Mouse (Mus musculus) E14TG2a.4 (cell line): ENCODE data around the gene Cnot10.

ENCODE experiments used
- CTCF ChIP-seq: conservative IDR thresholded peaks from 2 replicates; pipeline ENCODE4 v1.5.1; 2014; ENCODE audit warnings: low read length
- NANOG ChIP-seq: IDR thresholded peaks from 2 replicates; pipeline ENCODE4 v1.6.1; 2014; ENCODE audit warnings: borderline replicate concordance, low read length, mixed read lengths
- POU5F1 ChIP-seq: IDR thresholded peaks from 2 replicates; pipeline ENCODE4 v1.6.1; 2014; ENCODE audit warnings: low read length, borderline replicate concordance

DNA sequence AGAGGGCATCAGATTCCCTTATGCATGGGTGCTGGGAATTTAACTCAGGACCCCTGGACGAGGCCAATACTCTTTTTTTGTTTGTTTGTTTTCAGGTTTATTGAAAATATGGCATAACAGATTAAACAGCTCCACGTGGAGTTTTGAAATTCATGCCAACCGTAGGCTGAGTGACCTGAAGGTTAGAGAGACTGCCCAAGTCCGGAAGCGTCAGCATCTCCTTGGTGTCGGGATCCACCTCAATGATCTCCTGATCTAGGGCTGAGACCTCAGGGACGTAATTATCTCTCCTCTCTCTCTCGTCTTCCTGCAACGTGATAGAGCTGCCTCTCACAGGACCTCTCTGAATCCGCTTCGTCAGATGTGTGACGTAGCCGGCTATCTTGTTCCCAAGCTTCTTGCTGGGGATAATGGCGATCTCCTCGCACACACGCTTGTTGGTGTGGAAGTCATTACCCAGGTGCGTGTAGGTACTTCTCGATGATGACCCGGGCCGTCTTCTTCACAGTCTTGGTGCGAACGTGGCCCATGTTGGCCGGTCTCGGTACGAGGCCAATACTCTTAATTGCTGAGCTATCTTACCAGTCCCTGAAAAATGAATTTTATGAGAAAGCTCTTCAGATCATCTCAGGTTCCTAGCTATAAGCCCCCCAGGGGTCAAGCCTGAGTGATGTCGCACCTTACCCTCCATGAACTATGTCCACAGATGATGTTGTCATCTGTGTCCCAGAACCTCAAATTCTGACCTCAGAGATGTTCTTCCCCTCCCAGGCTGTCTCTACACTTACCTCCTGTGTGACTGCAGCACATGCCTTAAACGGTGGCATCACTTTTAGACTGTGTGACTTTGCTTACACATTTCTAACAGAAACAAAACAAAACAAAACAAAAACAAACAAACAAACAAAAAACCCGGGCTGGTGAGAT lies 7.8 kb upstream of the Cnot10 start:
- peak; percentile 46 for TF ChIP-seq CTCF
- no peak for TF ChIP-seq POU5F1
- no peak for TF ChIP-seq NANOG
